Mouse (Mus musculus) retina, adult 2 months (tissue): ENCODE data around the gene Ykt6.
A peak's percentile ranks its signal among the peaks of the same experiment; 100 is the strongest.
"Not testable (repeated sequence)": the region's sequence is repeated elsewhere in the genome, so short reads cannot be mapped to it uniquely, and the experiment has no call there.

Source experiments
- DNase-seq: peaks from one replicate; pipeline ENCODE4 v3.0.0-alpha.2; 2012; ENCODE audit warnings: low read depth, low spot score

Gene Ykt6

DNA sequence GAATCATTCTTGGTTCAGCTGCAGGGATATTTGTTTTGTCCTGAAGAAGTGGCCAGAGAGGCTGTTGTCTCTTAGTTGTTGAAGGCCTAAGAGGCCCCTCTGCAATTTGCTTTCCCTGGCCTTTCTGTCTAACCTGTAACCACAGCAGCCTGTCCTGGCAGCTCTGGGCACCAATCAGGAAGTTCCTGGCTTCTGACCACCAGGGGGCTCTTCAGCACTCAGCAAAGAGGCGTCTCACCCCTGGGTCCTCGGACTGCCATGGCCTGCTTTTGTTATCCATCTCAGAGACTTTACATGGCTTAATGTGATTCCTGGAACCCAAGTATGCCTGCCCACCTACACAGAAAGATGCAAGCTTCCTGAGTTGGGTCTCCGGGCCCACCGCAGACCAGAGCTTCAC, 35.4 kb downstream of the Ykt6 start:
- peak; percentile 48 for DNase-seq

DNA sequence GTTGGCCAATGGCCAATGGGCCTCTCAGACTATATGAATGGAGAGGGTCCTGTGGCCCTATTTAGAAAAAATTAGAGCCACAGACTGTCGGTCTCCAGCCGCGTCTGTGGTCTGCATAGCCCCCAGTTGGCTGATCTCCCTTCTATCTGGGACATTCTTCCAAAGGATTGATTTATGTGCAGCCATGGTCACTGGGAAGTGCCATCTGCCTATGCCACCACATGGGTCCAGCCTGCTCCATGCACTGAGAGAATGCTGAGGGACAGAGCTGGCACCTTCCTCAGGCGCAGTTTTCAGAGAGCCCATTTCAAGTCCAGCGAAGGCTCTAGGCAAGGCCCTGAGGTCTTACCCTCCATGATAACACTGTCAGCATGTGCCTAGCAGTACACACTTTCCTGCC, 38.7 kb downstream of the Ykt6 start:
- DNase-seq: no peak

DNA sequence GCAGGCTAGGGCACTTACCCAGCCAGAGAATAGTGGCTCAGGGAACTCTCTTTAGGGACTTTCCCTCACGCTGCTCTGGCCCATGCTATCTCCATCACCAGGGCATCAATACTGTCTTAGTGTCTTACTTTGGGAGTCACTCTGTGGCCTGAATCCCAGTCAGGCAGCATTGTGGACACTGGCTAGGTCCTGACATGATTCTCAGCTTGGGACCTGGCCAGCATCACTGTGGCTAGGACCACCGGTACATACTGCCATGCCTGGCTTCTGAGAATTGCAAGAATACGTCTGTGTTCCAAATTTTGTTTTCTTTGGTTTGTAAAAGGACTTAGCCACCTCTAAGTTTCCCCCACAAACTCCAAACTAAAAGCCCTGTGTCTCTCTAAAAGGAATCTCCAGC, 39.4 kb downstream of the Ykt6 start:
- no peak for DNase-seq

DNA sequence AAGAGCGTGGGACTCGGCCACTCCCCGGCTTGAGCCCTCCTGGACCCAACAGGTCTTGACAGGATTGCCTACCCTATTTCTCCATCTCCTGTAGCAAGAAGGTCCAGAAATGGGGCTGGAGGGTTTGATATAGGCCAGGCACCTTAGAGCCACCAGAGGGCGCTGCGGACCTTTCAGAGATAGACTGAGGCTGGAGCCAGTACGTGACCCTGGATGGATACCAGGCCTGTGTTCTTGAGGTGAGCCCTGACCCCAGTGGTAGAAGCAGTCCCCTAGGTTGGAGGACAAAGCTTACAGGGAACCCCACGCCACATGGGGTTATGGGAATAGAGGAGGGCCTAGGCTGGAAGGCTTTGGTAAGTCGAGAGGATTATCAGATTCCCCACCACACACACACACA, 40.5 kb downstream of the Ykt6 start:
- DNase-seq: peak; percentile 55

DNA sequence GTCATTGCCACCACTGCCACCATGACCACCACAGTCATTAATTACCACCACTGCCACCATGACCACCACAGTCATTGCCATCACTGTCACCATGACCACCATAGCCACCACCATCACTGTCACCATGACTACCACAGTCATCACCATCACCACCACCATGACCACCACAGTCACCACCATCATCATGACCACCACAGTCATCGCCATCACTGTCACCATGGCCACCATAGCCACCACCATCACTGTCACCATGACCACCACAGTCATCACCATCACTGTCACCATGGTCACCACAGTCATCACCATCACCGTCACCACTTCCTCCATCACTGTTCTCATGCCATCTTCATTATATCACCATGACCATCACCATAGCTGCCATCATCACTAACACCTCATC, 43.0 kb downstream of the Ykt6 start:
- DNase-seq: no peak

DNA sequence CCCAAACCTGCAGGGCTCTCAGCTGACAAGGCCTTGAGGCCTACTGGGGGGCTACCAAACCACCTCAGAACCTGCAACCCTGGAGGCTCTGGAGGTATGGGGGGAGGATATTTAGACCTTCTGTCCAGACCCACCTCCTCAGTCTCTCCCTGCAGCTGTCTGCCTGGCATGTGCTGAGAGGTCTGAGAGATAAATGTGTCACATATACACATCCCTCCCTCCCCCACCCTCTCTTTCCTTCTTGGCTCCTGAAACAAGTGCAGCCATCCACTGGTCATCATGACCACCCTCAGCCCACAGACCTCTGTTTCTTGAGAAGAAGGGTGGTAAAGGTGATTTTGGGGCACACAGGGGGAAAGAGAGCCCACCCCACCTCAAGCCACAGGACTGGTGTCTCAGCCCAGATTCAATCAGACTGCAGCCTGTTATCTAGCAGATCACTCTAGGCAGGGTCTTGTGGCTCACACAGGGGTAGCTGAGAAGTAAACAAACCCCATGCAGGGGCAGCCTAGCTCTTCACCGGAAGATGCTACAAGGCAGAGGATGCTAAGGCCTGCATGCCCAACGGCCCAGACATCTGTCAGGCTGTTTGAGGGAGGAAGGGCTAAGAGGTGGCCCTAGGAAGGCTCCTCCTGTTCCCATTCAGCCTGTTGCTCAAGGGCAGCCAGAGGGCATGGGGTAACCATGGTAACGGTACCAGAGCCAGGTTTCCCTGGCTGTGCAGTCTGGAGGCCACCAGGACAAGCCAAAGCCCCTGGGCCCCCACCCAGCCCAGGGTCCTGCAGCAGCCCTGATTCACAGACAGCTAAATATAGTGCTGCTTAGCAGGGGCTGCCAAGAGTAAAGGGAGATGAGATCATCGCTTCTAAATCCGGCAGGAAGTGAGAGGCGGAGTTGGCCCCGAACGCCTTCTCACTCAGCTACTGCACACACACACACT, 44.6 kb downstream of the Ykt6 start:
- DNase-seq: peak; percentile 54

DNA sequence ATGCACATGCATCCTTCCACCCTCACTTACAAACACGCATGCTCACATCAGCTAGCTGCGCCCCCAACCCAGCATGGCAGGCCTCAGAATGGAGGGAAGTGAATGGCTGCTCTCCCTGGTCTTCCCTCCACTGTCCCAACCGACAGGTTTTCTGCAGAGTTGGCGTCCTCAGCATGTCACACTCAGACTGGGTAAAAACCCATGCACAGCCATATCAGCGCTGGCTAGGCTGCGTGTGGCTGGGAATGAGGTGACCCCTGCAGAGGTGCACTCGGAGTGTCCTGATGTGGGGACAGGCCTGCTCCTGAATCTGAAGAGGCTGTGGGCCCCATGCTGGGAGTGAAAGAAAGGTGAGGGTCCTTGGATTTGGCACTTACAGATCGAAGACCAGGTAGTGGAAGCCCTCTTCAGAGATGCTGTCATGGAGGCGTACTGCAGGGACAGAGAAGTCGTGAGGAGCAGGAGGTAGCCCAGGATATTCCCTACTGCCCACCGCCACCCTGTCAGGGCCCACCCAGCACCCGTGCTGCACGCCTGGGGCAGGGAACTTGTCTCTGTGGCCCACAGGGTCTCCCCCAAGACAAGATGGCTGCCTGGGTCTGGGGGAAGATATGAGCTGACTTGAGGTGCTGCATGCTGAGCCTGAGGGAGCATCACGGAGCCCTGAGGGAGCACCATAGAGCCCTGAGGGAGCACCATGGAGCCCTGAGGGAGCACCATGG, 45.6 kb downstream of the Ykt6 start:
- no peak for DNase-seq

DNA sequence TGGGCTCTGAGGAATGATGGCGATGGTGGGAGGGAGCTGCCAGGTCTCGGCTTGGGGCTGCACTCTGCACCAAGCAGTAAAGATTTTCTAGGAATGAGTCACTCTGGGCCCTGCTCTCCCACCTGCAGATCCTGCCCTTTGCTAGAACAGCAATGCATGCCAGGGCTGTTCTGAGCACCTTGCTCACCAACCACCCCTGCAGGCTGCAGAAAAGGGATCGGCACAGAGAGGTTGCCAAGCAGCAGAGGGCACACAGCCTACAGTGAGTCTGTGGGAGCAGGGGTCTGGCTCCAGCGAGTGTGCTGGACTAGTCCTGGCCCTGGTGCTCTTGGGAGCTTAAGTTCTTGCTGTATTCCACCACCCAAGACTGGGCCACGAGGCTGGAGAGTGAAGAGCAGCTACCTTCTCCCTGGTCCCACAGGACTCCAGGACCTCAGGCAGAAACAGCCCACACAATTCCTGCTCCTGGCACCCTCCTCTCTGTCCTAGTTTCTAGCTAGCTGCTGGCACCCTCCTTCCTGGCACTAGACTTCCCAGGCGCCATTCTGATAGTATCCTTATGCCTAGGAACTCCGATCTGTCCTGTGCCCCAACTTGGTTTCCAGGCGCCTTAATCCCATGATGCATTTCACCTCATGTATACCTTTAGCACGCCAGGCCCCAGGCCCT, 46.6 kb downstream of the Ykt6 start:
- DNase-seq: no peak

DNA sequence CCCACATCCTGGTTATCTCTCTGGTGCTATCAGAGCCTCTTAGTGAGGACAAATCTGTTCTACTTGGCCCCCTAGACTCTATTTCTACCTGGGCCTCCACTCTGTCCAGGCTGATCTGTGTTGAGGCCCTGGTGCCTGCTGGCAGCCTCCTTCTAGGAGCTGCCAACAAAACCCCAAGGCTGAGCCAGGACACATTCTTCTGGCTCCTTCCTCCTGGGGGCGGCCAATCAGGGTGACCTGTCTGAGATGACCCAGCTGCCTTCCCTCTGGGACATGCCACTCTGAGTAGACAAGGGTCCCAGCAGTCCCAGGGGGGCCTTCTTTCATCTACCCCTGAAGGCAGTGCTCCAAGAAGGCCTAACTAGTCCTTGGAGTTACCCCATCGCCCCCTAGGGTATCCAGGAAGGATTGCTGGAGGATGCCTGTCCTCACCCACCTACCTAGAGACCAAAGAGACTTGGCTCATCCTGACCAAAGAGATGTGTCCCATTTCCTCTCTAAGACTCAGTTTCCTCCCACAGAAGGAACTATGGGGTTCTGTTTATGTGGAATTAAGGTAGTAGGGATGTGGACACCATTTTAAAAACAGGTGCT, 47.6 kb downstream of the Ykt6 start:
- DNase-seq: no peak

DNA sequence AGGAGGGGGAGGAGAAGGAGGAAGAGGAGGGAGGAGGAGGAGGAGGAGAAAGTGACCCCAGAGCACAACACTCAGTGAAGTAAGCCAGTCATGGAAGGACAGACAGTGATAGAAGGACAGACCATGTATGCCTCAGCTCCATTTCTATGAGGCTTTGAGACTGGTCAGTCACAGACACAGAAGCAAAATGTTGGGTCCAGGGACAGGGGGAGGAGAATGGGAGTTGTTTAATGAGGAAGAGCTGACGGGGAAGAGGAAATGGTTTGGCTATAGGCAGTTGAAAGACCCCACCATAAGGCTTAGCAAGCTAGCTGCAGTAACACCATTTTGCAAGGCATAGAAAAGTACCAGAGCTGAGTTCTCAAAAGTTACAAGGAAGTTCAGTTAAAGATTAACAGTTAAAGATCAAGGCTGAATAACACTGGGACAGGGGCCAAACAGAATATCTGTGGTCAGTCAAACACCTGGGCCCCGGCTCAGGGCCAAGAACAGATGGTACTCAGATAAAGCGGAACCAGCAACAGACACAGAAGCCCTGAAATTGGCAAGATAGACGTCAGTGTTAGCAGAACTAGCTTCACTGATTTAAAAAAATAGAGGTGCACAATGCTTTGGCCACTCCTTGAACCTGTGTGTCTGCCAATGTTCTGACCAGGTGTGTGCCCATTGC, 50.0 kb downstream of the Ykt6 start:
- DNase-seq: not testable (repeated sequence)

DNA sequence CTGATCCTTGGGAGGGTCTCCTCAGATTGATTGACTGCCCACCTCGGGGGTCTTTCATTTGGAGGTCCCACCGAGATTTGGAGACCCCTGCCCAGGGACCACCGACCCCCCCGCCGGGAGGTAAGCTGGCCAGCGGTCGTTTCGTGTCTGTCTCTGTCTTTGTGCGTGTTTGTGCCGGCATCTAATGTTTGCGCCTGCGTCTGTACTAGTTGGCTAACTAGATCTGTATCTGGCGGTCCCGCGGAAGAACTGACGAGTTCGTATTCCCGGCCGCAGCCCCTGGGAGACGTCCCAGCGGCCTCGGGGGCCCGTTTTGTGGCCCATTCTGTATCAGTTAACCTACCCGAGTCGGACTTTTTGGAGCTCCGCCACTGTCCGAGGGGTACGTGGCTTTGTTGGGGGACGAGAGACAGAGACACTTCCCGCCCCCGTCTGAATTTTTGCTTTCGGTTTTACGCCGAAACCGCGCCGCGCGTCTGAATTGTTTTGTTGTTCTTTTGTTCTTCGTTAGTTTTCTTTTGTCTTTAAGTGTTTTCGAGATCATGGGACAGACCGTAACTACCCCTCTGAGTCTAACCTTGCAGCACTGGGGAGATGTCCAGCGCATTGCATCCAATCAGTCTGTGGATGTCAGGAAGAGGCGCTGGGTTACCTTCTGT, 51.0 kb downstream of the Ykt6 start:
- DNase-seq: not testable (repeated sequence)

DNA sequence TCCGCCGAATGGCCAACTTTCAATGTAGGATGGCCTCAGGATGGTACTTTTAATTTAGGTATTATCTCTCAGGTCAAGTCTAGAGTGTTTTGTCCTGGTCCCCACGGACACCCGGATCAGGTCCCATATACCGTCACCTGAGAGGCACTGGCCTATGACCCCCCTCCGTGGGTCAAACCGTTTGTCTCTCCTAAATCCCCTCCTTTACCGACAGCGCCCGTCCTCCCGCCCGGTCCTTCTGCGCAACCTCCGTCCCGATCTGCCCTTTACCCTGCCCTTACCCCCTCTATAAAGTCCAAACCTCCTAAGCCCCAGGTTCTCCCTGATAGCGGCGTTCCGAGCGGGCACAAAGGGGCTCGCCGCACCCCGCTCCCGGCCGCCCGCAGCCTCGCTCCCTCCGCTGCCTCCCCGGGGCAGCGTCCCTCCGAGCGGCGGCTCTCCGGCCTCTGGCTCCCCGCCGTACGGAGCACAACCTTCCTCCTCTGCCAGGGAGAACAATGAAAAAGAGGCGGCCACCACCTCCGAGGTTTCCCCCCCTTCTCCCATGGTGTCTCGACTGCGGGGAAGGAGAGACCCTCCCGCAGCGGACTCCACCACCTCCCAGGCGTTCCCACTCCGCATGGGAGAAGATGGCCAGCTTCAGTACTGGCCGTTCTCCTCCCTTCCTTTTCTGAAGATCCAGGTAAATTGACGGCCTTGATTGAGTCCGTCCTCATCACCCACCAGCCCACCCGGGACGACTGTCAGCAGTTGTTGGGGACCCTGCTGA, 51.7 kb downstream of the Ykt6 start:
- not testable (repeated sequence) for DNase-seq

DNA sequence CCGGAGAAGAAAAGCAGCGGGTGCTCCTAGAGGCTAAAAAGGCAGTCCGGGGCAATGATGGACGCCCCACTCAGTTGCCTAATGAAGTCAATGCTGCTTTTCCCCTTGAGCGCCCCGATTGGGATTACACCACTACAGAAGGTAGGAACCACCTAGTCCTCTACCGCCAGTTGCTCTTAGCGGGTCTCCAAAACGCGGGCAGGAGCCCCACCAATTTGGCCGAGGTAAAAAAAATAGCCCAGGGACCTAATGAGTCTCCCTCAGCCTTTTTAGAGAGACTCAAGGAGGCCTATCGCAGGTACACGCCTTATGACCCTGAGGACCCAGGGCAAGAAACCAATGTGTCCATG, 52.3 kb downstream of the Ykt6 start:
- not testable (repeated sequence) for DNase-seq

DNA sequence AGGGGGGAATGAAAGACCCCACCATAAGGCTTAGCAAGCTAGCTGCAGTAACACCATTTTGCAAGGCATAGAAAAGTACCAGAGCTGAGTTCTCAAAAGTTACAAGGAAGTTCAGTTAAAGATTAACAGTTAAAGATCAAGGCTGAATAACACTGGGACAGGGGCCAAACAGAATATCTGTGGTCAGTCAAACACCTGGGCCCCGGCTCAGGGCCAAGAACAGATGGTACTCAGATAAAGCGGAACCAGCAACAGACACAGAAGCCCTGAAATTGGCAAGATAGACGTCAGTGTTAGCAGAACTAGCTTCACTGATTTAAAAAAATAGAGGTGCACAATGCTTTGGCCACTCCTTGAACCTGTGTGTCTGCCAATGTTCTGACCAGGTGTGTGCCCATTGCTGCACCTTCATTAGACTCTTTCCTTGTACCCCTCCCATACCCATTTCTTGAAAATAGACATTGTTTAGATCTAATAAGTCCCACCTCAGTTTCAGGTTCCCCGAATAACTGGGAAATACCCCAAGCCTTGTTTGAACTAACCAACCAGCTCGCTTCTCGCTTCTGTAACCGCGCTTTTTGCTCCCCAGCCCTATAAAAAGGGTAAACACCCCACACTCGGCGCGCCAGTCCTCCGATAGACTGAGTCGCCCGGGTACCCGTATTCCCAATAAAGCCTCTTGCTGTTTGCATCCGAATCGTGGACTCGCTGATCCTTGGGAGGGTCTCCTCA, 55.4 kb downstream of the Ykt6 start:
- not testable (repeated sequence) for DNase-seq

DNA sequence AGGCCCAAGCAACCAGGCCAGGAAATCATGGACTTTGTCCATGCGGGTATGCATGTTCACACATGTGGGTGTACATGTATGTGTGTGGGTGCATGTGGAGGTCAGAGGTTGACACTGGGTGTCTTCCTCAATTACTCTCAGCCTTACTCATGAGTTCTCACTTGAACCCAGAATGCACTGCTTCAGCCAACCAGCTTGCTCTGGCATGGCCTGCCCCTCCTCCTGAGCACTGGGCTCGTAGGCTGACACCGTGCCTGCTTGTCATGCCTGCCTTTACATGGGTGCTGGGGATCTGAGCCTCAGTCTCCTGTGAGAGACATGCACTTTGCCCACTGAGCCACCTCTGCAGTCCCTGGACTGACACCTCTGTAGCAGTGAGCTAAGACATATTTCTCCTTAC, 56.4 kb downstream of the Ykt6 start:
- DNase-seq: no peak

DNA sequence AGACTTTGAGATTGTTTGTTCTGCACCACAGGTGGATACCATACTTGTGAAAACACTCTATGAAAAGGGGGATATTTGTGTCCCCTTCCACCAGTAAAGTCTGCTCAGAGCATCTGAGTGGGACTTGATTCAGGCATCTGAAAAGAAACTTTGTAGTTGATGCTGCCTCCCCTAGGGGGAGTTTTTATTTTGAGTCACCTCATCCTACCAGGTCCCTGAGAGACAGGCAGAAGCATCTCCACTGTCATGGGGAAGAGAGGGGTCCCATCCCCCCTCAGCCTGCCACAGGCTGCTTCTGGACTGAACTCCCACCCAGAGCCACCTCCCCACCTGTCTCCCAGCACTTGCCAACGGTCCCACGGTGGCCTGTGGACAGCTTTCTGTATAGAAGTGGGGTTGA, 57.9 kb downstream of the Ykt6 start:
- DNase-seq: no peak

DNA sequence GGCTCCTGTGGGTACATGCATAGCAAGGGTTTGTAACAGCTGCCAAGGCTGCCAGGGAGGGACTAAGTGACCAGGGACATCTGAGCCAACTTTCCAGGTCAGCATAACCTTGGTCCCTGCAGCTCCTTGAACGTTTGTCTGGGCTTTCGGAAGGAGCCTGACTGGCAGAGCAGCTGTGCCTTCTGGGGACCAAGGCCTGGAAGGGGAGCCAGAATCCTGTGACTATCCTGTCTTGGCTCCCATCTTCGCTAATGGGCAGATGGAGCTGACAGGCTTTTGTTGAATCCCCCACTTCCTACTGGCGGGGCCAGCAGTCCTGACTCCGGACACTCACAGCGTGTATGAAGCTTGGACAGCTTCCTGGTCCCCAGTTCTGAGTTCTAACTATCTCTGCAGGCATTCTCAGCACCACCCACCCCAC, 59.5 kb downstream of the Ykt6 start:
- no peak for DNase-seq

DNA sequence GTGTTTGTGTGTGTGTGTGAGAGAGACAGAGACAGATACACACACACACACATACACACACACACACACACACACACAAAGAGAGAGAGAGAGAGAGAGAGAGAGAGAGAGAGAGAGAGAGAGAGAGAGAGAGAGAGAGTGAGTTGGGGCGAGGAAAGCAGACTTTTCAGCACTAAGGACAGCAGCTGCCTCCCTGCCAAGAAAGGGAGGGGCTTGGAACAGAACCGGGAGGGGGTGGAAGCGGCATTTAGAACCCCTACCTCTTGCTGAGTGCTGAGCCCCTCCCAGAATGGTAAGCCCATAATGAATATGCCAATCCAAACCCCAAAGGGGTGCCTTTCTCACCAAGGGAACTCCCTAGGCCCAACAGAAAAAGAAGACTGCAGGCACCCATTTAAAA, 60.9 kb downstream of the Ykt6 start:
- DNase-seq: no peak

DNA sequence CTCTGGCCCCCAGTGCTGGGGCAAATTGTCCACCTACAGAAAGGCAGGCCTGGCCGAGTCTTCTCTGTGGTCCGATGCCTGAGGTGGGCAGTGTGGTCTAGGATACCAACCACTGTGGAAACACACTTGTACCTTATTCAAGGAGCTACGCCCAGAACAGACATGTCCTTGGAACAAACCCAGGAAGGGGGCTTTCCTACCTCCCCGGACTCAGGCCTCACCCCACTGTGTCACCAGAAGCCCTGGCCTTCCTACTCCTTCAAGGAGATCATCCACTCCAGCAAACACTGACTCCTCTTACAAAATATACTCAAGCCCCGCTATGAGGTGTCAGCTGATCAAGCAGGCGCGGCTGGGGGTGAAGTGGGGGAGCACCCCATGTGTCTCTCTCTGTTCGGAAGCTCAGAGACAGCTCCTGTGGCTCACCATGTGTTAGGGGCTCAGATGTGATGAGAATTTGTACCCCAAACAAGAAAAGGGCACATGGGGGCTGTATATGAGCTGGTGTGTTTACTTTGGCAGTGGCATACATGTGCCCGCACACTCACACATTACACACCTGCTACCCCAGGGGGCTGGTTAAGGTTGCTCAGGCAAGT, 61.4 kb downstream of the Ykt6 start:
- DNase-seq: no peak
